Mouse (Mus musculus) hindbrain, embryonic 12.5 days (tissue): ENCODE results near the gene Rbm20. TPM values are rescaled to one million over a fixed set of nuclear protein-coding genes. Genes with fewer than 3 reads are reported as not detected.

Experiments
- ATAC-seq: fragments of 200-750 bp; cut with Nextera tagmentation; 2 replicates; pipeline ENCODE4 v1.8.0; 2017; ENCODE audit warnings: moderate TSS enrichment; ENCODE audit not compliant: low FRiP score
- H3K27ac ChIP-seq: fragments of 300-500 bp; sonication (generic); 2 replicates; pipeline ENCODE4 v1.5.1; 2016; ENCODE audit warnings: mild to moderate bottlenecking
- H3K27me3 ChIP-seq: fragments of 300-500 bp; sonication (generic); 2 replicates; pipeline ENCODE4 v1.6.1; 2016; ENCODE audit warnings: mild to moderate bottlenecking
- H3K36me3 ChIP-seq: fragments of 300-500 bp; sonication (generic); 2 replicates; pipeline ENCODE4 v1.6.1; 2016; ENCODE audit warnings: mild to moderate bottlenecking
- H3K4me1 ChIP-seq: fragments of 300-500 bp; sonication (generic); 2 replicates; pipeline ENCODE4 v1.6.1; 2016
- H3K4me2 ChIP-seq: fragments of 300-500 bp; sonication (generic); replicated peaks from 2 replicates; pipeline ENCODE4 v1.6.1; 2016; ENCODE audit warnings: mild to moderate bottlenecking
- H3K4me3 ChIP-seq: fragments of 300-500 bp; sonication (generic); 2 replicates; pipeline ENCODE4 v1.5.1; 2016; ENCODE audit warnings: mild to moderate bottlenecking
- H3K9ac ChIP-seq: fragments of 300-500 bp; sonication (generic); 2 replicates; pipeline ENCODE4 v1.6.1; 2016; ENCODE audit warnings: mild to moderate bottlenecking, moderate library complexity
- H3K9me3 ChIP-seq: fragments of 300-500 bp; sonication (generic); replicated peaks from 2 replicates; pipeline ENCODE4 v1.6.1; 2016; ENCODE audit warnings: mild to moderate bottlenecking
- WGBS: fragments of 180-500 bp; shearing (Covaris S2); methylation state at CpG from one replicate; pipeline ENCODE4 v1.1.7; 2016; 5-methylcytosine and 5-hydroxymethylcytosine counted together
- polyA plus RNA-seq: library from polyadenylated mRNA; unstranded; fragments of >200 nt; fragmentation: Nextera tagmentation; extraction: Ambion mirVana; gene quantifications from 2 replicates; pipeline ENCODE4 v1.2.1, GENCODE M21; 2016

The Rbm20 gene
- polyA plus RNA-seq, 1 experiment from 2014 or later, result 1.5 TPM

GRCm38 (mm10) chr19:53773937-53774640, 97.0 kb downstream of the Rbm20 start:
- 51% methylated on average over 11 of the region's 11 CpGs for WGBS
- no peaks in the 10 kb centered on the region for H3K9me3 ChIP-seq
- H3K27ac ChIP-seq, result no peak overlapping the region
- no peaks in the 10 kb centered on the region for H3K36me3 ChIP-seq
- H3K4me3 ChIP-seq, result no peak overlapping the region
- H3K4me1 ChIP-seq, result peaks cover 11% of the 10 kb centered on the region
- no peak overlapping the region for H3K4me2 ChIP-seq
- H3K9ac ChIP-seq, result no peak overlapping the region
- H3K27me3 ChIP-seq, result no peaks in the 10 kb centered on the region
- ATAC-seq, result peak; percentile 68

- Histone ChIP-seq H3K27ac (no peak overlapping the region), H3K4me1 (peaks cover 11% of the 10 kb centered on the region), H3K4me2 (no peak overlapping the region), H3K4me3 (no peak overlapping the region), H3K27me3 (no peaks in the 10 kb centered on the region), H3K9ac (no peak overlapping the region), H3K36me3 (no peaks in the 10 kb centered on the region), H3K9me3 (no peaks in the 10 kb centered on the region)
- ATAC-seq, result peak; percentile 22; the same call in 1 of the 2 replicates
- WGBS, result 51% methylated on average over 7 of the region's 7 CpGs
These were observed 97.7 kb downstream of the Rbm20 start for GRCm38 (mm10) chr19:53774641-53775350.

DNA sequence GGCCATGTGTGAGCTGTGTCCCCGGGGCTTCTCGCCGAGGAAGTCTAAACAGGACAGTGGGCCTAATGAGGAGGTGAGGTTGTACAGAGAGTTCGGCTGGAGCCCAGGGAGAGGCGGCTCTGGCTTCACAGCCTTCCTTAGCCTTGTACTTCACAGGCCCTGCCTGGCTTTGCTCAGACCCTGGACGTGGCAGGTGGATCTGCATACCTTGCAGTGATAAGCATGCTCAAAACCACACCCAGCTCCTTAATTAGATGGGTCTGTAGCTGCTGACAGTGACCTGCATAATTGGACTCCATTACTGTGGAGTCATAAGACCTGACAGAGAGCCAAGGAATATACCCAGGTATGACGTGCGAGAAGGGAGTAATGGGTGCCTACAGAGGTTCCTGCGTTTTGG, 102.3 kb downstream of the Rbm20 start:
- whole genome bisulfite sequencing, result 82% methylated on average over 9 of the region's 9 CpGs
- no peak overlapping the region for H3K4me3 ChIP-seq
- no peak overlapping the region for H3K4me2 ChIP-seq
- no peak overlapping the region for H3K27ac ChIP-seq
- ATAC-seq, result no peak
- no peaks in the 10 kb centered on the region for H3K27me3 ChIP-seq
- no peaks in the 10 kb centered on the region for H3K9me3 ChIP-seq
- H3K9ac ChIP-seq, result no peak overlapping the region
- peaks cover 3% of the 10 kb centered on the region for H3K4me1 ChIP-seq
- H3K36me3 ChIP-seq, result no peaks in the 10 kb centered on the region

GRCm38 (mm10) chr19:53779818-53780217, 102.7 kb downstream of the Rbm20 start:
- Histone ChIP-seq H3K27me3 (no peaks in the 10 kb centered on the region), H3K4me3 (no peak overlapping the region), H3K4me2 (no peak overlapping the region), H3K4me1 (no peaks in the 10 kb centered on the region), H3K9ac (no peak overlapping the region), H3K36me3 (no peaks in the 10 kb centered on the region), H3K27ac (no peak overlapping the region), H3K9me3 (no peaks in the 10 kb centered on the region)
- no peak for ATAC-seq
- WGBS, result 92% methylated on average over 4 of the region's 4 CpGs

DNA sequence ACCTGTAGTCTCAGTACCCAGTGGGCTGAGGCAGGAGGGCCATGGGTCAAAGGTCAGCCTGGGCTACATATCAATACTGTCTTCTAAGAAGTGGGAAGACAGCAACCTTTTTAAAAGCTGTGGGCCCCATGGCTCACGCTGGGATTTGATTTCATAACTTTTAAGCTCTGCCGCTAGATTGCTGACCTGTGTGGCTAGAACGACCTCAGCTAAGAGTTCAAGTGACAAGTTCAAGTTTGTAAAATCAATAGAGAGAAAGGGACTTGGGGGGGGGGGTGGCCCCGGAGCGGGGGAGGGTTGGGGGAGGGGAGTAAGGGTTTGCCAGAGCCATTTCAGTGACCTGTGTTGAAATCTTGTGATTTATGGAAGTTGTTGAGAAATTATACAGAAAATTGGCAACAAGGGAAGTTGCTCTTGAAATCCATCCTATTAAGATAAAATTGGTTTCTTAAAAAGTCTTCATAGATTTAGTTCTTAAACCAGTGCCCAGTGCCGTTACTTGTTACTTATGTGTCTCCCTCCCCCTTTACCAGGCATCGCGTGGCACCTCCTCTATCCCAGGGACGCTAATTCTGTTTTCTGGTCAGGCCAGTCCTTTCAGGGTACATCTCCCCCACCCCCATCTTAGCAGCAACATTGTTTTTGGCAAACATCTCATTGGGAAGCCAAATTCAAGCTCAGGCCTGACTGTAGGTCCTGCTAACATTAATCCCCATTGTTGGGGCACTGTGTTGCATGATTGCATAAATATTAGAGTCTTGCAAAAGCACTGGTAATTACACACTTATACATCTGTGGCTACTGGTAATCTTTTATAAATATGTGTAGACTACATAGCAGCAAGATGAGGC, 103.9 kb downstream of the Rbm20 start:
- H3K4me3 ChIP-seq, result no peak overlapping the region
- WGBS, result 70% methylated on average over 9 of the region's 9 CpGs
- no peak overlapping the region for H3K27ac ChIP-seq
- no peak overlapping the region for H3K4me2 ChIP-seq
- H3K4me1 ChIP-seq, result 0 out of 2 replicates have a peak, but pooled peaks cover under 1% of the 10 kb centered on the region
- no peak overlapping the region for H3K9ac ChIP-seq
- no peaks in the 10 kb centered on the region for H3K27me3 ChIP-seq
- no peak for ATAC-seq
- H3K36me3 ChIP-seq, result no peaks in the 10 kb centered on the region
- no peaks in the 10 kb centered on the region for H3K9me3 ChIP-seq

GRCm38 (mm10) chr19:53781826-53782225, 104.7 kb downstream of the Rbm20 start:
- no peaks in the 10 kb centered on the region for H3K36me3 ChIP-seq
- H3K9ac ChIP-seq, result no peak overlapping the region
- H3K4me3 ChIP-seq, result no peak overlapping the region
- 92% methylated on average over 7 of the region's 7 CpGs for WGBS
- H3K27ac ChIP-seq, result no peak overlapping the region
- H3K4me1 ChIP-seq, result 0 out of 2 replicates have a peak, but pooled peaks cover 3% of the 10 kb centered on the region
- no peaks in the 10 kb centered on the region for H3K9me3 ChIP-seq
- no peaks in the 10 kb centered on the region for H3K27me3 ChIP-seq
- ATAC-seq, result no peak
- H3K4me2 ChIP-seq, result no peak overlapping the region

GRCm38 (mm10) chr19:53785352-53785751, 108.2 kb downstream of the Rbm20 start:
- no peak overlapping the region for H3K9ac ChIP-seq
- H3K4me1 ChIP-seq, result peaks cover 3% of the 10 kb centered on the region; the same call in 1 of the 2 replicates
- ATAC-seq, result no peak
- no peaks in the 10 kb centered on the region for H3K9me3 ChIP-seq
- no peaks in the 10 kb centered on the region for H3K27me3 ChIP-seq
- H3K27ac ChIP-seq, result no peak overlapping the region
- H3K36me3 ChIP-seq, result no peaks in the 10 kb centered on the region
- H3K4me2 ChIP-seq, result no peak overlapping the region
- no peak overlapping the region for H3K4me3 ChIP-seq
- 94% methylated on average over 3 of the region's 3 CpGs for WGBS

DNA sequence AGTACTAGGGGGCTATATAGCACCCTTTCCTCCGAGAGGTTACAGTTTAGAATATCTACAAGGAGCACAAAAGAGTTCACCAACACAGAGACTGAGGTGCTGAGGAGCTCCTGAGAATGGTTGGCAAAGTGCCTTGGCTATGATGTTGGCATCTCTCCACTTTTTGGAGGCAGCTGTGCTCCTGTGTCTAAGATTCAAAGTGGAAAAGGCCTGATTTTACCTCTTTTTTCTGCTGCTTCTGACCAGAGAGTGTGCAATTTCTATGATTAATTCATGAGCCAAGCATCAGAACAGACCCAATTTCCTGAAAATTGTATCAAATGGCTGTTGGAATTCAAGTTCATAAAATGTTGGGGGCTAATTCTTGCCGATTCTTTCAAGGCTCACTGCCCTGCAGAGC, 109.1 kb downstream of the Rbm20 start:
- H3K9me3 ChIP-seq, result no peaks in the 10 kb centered on the region
- peaks cover 3% of the 10 kb centered on the region; the same call in 1 of the 2 replicates for H3K4me1 ChIP-seq
- H3K27ac ChIP-seq, result no peak overlapping the region
- no peak overlapping the region for H3K4me3 ChIP-seq
- 64% methylated on average over 2 of the region's 2 CpGs for WGBS
- H3K27me3 ChIP-seq, result no peaks in the 10 kb centered on the region
- ATAC-seq, result no peak
- no peak overlapping the region for H3K4me2 ChIP-seq
- H3K36me3 ChIP-seq, result no peaks in the 10 kb centered on the region
- no peak overlapping the region for H3K9ac ChIP-seq

GRCm38 (mm10) chr19:53786836-53787235, 109.7 kb downstream of the Rbm20 start:
- no peak overlapping the region for H3K27ac ChIP-seq
- H3K27me3 ChIP-seq, result no peaks in the 10 kb centered on the region
- H3K4me3 ChIP-seq, result no peak overlapping the region
- no peaks in the 10 kb centered on the region for H3K36me3 ChIP-seq
- H3K4me2 ChIP-seq, result no peak overlapping the region
- H3K4me1 ChIP-seq, result peaks cover 3% of the 10 kb centered on the region; the same call in 1 of the 2 replicates
- H3K9ac ChIP-seq, result no peak overlapping the region
- 84% methylated on average over 5 of the region's 5 CpGs for WGBS
- no peak for ATAC-seq
- H3K9me3 ChIP-seq, result no peaks in the 10 kb centered on the region

GRCm38 (mm10) chr19:53788621-53789331, 111.7 kb downstream of the Rbm20 start:
- Histone ChIP-seq H3K4me3 (no peak overlapping the region), H3K4me1 (peaks cover 3% of the 10 kb centered on the region; the same call in 1 of the 2 replicates), H3K36me3 (no peaks in the 10 kb centered on the region), H3K9ac (no peak overlapping the region), H3K9me3 (no peaks in the 10 kb centered on the region), H3K27me3 (no peaks in the 10 kb centered on the region; the same call in 1 of the 2 replicates), H3K4me2 (no peak overlapping the region), H3K27ac (no peak overlapping the region)
- ATAC-seq, result no peak
- WGBS, result 85% methylated on average over 14 of the region's 14 CpGs

GRCm38 (mm10) chr19:53789571-53789970, 112.5 kb downstream of the Rbm20 start:
- Histone ChIP-seq H3K4me2 (no peak overlapping the region), H3K4me1 (peaks cover 3% of the 10 kb centered on the region; the same call in 1 of the 2 replicates), H3K27ac (no peak overlapping the region), H3K27me3 (no peaks in the 10 kb centered on the region; the same call in 1 of the 2 replicates), H3K9ac (no peak overlapping the region), H3K36me3 (no peaks in the 10 kb centered on the region), H3K4me3 (no peak overlapping the region), H3K9me3 (no peaks in the 10 kb centered on the region)
- no peak for ATAC-seq
- 75% methylated on average over 7 of the region's 7 CpGs for WGBS
